Mouse (Mus musculus): ENCODE measurements around the gene Vpreb3.

- TF ChIP-seq CTCF (conservative IDR thresholded peaks at IDR 0.05; ENCODE audit: low read length) (no peak), NANOG (IDR thresholded peaks at IDR 0.05; ENCODE audit: borderline replicate concordance, low read length) (no peak)
Observed at GRCm38 (mm10) chr10:75896208-75896607, 46.6 kb upstream of the Vpreb3 start.
